Mouse (Mus musculus) cerebellum, adult 9-10 months (tissue): ENCODE data around the gene Srrm1.
A peak's percentile ranks its signal among the peaks of the same experiment; 100 is the strongest.

ENCODE experiments used
- DNase-seq: peaks from one replicate; pipeline ENCODE4 v3.0.0; 2022

The Srrm1 gene

DNA sequence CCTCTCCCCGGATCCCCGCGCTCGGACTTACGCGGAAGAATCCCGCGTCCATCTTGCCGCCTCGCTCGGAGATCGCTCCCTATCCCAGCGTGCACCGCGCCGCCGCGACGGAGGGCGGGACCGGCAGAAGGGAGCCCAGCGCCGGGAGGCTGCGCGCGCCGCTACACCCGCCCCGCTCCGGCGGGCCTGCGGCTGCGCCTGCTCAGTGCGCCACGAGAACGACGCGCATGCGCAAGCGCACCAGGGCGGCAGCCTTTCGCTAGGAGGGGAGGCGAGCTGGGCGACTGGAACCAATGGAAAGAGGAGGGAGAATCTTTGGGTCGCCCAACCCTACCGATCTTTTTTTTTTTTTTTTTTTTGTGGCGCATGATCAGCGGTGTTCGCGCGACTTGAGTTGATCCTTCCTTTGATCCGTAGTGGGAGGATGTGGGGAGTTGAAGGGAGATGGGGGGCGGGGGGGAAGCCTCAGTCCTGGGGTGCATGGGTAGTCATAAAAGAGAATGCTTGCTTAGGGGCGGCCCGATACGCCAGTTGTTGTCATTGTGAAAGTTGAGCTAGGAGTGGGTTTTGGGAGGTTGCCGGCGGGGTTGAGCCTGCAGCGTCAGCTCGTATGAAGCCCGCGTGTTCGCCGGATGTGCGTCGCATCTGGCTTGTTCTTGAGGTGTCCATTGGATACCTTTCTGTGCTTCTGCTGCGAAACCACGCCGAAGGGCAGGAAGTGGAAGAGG is at the start of gene Srrm1:
Srrm1 (minus strand) TSS at position 256 of the 728 bp plus-strand sequence.
- DNase-seq, result peak; percentile 98

DNA sequence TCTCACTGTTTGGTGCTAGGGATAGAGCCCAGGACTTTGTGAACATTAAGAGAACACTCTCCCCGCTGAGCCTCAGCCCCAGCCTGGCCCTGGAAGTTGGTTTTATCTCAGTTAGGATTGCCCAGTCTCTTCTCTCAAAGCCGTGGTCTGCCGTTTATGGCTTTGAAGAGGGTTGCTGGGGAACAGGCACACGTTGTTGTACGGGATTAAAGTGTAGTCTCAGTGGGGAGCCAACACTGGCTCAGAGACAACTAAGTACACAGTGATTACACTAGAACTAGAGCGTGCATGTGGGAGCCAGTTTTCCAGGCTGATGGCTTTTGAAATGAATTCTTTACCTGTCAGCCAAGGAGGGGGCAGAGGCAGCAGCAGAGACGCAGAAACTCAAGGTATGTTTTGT is 48.8 kb upstream of the Srrm1 start:
- no peak for DNase-seq

DNA sequence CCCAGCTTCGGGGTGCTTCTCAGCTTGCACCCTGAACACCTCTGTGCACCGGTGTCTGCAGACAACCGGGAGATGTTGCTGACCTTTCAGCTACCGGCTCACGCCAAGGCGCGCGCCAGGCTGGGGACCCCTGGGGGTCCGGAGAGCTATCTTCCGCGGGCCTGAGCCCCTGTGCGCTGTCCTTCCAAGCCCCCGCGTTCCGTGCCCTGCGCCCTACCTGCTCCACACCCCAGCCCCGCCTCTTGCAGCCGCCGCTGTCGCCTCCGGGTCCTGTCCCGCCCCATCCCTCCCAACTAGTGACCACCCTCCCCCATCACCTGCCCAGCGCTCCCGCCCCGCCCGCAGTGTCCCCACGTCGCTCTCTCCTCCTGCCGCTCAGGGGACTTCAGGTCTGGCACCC is 44.9 kb upstream of the Srrm1 start, which contains the start of gene Ncmap:
Ncmap (minus strand) TSS at position 237 of the 400 bp plus-strand sequence.
- no peak for DNase-seq

DNA sequence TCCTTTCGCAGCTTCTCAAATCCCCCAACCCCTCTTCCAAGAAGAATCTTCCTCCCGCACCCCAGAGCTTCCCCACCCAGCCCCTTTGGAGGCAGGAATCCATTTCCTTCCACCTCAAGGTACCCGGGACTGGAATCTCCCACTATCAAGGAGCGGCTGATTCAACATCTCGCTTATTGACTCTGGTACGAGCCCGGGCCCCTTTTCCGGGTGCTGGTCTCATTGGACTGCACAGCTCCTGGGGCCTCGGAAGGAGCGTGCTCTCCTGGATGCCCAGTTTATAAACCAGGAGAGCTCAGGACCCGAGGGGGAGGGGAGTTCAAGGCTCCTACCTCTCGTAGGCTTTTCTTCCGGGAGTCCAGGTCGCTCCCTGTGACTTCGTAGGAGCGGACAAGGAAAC is 44.4 kb upstream of the Srrm1 start:
- DNase-seq, result no peak

DNA sequence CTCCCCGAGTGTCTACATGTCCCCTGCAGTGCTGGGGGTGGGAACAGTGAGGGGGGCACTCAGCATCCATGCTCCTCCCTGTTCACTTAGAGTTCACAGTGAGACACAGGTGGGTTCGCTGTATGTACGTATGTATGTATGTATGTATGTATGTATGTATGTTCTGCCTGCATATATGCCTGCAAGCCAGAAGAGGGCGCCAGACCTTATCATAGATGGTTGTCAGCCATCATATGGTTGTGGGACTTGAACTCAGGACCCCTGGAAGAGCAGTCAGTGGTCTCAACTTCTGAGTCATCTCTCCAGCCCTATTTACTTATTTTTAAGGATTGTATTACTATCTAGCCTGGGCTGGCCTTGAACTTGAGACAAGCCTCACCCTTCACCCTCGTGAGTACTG is 43.2 kb upstream of the Srrm1 start:
- DNase-seq, result no peak

DNA sequence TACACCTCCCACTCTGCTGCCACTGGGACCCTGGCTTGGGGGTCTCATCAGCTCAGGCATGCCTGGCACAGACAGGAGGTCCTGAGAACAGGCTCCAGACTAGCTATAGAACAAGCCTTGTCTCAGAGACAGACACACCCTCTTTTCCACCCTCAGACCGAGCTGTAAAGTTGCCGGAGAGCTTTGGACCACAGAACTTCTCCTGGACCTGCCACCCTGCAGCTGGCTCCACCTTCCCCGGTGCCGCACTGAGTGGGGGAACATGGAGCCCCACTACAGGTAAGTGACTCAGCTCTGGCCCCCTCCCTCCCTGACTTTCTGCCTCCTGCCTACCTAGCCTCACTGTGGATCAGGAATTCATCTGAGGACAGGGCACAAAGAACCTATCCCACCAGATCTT is 42.3 kb upstream of the Srrm1 start:
- DNase-seq, result no peak

DNA sequence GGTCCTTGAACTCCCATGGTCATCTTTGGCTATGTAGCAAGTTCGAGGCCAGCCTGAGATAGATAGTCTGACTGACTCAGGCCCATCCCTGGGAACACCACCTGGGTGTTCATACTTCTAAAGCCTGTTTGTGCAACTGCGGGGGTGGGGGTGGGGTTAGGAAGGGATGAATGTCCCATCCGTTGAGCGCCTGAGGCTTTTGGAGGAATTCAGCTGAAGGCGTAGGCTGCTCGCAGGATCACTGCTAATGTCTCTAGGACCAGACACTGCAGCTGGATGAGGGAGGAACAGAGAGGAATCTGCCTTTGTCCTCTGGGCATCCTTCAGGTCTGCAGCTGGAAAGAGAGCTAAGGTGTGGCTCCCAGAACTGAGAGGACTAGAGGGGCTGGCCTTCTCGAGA is 41.5 kb upstream of the Srrm1 start:
- DNase-seq, result no peak

DNA sequence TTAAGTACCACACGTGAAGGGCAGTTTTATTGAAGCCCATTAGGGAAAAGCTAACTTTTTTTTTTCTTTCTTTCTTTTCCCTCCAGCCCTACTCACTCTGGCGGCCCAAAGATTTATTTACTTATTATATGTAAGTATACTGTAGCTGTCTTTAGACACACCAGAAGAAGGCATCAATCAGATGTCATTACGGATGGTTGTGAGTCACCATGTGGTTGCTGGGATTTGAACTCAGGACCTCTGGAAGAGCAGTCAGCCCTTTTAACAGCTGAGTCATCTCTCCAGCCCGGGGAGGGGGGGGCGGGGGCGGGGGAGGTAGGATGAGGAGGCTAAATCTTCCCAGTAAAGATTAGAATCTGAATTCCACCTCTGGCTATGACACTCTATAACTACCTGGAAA is 40.3 kb upstream of the Srrm1 start:
- DNase-seq, result no peak

DNA sequence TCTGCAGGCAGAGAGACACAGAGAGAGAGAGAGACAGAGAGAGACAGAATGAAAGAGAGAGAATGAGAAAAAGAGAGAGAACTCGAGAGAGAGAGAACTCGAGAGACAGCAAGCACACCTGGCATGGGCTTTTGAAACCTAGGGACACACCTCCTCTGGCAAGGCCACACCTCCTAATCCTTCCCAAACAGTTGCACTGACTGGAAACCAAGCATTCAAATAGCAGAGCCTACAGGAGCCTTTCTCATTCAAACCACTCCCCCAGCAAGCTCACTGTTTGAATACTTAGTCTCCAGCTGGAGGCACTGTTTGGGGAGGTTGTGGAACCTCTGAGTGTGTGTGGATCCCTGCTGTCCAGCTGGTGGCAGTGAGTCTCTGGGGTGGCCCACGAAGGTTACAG is 39.7 kb upstream of the Srrm1 start:
- DNase-seq, result no peak

DNA sequence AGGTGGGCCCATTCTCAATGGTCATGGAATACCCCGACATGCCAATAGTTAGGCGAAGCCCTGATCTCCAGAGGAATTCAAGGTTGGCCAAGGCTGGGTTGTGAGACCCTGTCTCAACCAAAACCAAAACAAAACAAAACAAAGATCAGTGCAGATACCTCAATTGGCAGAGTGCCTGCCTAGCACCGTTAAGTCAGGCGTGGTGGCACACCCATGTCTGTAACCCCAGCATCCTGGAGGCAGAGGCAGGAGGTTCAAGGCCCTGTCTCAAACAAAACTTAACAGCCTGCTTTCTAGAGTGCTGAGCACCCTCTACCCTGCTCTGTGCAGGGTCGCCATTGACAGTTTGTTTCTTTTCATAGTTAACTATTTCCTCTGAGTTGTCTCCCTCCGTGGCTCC is 37.9 kb upstream of the Srrm1 start:
- no peak for DNase-seq

DNA sequence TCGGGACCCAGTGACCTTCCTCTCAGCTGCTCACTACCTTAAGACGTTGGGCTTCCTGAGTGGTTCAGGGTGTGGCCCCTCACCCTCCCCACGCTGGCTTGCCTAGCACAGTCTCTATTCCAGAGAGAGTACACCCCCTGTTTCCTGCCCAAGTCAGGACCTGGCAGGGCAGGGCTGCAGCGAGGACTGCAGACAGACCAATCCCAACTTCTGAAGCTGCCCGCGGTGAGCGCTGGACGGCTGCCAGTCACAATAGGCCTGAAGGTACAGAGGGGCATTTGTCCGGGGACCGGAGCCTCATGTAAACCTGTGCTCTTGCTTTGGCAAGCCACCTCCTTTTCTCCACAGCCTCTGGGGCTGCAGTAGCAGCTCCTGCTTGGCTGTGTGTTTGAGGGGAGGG is 32.5 kb upstream of the Srrm1 start:
- no peak for DNase-seq

DNA sequence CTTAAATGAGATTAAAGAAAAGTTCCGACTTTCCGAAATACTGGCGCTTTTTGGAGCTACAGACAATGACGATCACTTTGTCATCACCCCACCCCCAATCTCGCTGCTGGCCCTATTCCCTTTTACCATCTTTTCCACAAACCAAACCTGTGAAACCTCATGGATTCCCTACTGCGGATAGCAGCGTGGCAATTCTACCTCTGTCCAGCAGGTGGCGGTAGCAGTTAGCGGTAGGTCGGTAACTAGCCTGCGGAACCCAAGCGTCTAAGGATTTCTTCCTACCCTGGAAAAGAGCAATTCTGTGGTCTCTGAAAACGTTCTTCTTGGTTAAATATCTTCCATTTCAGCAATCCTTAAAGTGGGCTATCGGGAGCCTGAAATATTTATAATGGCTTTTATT is 29.2 kb upstream of the Srrm1 start:
- DNase-seq, result peak; percentile 75

DNA sequence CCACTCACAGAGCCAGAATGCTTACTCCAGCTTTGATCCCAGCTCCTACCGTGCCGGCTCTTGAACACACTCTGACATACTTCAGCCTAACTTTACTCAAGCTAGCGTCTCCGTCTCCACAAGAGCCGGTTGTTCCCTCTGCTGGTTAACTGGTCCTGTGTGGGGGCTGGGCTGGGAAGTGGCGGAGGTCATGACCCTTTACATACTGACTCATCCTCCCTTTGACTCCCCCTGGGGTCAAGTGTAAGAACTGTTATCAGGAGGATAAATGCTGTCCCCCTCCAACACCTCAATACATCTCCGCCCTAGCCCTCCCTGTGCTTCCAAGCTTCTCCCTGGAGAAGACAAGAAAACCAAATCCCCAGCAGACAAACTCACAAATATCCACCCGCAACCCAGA is 28.2 kb upstream of the Srrm1 start:
- DNase-seq, result no peak

DNA sequence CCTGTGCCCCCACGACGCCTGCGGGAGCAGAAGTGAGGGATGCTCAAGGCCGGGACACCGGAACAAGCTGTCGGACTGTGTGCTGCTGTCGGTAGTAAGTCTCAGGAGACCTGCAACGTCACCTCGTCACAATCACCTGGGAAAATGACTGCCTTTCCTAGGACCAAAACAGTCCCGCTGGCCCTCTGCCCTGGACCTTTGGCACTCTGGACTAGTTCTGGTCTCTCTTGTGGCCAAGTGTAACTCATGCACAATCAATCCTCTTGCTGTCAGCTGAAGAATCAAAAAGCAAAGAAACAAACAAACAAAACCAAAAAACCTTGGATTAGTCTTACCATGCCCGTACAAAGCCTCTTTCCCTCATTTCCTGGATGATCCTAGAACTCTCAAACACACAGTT is 24.1 kb upstream of the Srrm1 start:
- DNase-seq, result no peak

DNA sequence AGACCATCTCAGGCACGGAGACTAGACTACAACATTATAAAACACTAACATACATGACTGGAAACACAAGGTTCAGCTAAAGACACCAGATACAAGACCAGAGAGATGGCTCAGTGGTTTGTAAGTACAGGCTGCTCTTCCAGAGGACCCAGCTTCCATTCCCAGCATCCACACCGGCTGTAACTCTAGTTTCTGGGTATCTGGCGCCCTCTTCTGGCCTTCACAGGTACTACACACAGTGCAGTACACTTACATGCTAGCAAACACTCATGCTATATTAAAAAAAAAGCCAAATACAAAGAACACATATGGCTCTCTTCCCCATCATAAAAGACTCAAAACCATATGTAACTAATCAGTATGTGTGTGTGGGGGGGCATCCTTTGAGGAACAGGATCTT is 22.3 kb upstream of the Srrm1 start:
- no peak for DNase-seq

DNA sequence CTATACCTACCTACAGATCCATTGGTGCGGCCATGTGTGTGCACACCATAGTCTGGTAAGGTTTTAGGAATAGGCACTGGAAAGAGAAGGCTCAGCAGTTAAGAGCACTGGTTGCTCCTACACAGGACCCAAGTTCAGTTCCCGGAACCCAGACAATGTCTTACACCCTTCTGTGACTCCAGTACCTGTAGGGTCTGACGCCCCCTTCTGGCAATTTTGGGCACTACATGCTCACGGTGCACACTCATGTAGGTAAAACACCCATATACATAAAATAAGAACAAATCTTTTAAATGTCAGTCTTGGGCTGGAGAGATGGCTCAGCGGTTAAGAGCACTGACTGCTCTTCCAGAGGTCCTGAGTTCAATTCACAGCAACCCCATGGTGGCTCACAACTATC is 20.2 kb upstream of the Srrm1 start:
- DNase-seq, result no peak

DNA sequence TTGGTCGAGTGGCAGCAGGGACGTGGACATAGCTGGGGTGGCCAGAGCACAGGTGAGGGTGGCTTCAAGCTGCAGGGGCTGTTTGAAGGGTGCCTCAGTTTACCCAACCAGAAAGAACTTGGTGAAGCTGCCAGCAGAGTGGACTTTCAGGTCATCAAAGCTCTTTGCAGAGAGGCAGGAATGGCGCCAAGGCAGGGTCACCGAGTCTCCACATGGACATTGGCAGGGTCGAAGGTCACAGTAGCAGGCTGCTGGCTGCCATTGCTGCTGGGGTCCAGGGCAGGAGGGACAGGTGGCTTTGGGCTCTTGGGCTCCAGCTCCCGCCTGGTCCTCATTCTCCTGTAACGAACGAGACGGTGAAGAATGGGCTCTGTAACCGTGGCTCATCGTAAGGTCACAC is 17.3 kb upstream of the Srrm1 start:
- DNase-seq, result no peak

DNA sequence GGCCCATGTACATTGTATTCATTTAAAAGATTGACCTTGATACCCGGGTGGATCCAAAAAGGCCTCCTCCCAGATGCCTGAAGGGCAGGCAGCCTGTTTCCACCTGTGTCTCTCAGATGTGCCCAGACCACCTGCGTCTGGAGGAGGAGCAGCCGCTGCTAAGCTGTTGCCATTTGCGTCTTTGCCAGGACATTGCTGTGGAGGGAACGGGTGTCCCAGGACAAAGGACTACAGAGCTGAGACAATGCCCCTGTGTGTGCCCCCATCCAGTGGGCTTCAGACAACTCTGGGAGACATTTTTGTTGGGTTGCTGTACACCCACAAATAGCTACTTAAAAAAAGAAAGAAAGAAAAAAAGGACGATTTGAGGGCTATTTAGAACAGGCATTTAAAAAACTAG is 9.7 kb upstream of the Srrm1 start:
- DNase-seq, result no peak

DNA sequence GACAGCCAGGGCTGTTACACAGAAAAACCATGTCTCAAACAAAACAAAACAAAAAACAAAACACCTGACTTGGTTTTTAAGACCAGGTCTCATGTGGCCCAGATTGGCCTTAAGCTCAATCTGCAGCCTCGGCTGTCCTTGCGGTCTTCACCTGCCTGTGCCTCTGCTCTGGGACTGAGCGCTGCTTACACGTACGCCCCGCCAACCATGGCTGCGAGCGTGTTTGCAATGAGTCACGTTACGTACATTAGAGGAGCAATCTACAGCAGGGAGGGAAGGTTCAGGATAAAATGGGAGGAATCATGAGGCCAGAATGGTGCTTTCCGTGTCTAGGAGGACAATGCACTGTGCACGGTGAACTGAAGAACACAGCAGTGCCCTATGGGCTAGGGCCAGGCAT is 8.6 kb upstream of the Srrm1 start:
- no peak for DNase-seq

DNA sequence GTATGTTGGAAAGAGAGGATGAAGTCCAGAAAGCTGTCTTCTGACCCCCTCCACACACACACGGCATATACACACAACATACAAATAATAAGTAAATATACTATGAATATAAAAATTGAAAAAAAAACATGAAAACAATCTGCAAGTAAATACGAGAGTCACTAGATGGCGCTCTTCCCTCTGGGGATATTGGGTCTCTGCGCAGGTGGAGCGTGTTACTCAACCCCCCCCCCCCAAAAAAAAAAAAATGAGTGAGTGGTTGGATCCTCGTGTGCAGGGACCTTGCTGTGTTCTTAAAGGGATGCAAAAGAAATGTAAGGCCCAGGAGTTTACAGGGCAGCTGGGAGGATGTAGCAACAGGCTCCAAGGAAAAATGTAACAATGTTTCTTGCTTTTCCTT is 5.6 kb upstream of the Srrm1 start:
- DNase-seq, result peak; percentile 53

DNA sequence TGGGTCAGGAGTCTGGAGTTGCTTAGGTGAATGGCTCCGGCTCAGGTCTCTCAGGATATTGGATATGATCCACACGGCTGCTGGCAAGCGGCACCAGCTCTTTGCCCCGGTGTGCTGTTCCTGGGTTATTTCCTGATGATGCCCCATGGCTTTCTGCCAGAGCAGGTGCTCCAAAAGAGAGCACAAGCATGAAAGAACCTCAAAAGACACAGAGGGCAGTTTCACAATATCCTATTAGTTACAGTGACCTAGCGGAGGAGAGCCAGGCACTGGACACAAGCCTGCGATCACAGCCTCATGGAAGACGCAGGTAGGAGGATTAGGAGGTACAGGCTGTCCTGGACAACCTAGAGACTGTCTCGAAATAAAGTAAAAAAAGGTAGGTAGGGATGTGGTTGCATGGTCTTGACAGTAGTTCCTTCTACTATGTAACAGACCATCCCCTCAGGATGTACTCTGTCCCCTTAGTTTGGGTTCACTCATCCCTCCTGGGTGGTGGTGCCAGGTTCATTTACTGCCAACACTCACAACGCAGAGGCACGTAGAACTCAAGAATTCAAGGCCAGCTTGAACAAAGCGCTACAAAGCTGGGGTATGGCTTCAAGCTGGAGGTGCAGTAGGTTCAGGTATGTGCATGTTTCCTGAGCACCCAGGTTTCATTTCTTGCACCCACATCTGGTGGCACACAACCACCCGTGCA is 4.2 kb upstream of the Srrm1 start:
- peak; percentile 18 for DNase-seq

DNA sequence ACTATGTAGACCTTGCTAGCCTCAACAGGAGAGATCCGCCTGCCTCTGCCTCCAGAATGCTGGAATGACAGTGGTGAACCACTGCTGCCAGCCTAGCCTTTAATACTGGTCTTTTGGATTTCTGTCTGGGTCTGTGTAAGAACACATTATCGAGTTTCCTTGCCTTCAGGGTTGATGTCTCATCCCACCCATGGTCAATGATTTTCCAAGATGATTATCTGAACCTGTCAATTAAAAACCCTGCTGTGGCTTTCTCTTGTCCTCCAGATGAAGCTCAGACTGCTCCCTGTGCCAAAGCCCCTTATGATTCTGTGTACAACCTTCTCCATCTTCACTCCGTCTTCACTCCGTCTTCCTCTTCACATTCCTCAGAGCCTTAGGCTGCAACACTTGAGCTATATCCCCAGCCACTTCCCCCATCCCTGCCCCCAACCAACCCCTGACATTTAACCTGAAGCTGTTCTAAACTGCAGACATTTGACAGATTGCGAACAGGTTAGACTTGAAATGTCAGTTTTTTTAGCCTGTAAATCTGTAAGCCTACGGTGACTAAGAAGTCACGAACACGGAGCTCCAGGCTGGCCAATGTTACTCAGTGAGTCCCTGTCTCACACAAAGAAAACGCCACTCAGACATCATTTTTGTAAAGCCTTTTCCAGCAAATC is 2.9 kb upstream of the Srrm1 start:
- peak; percentile 16 for DNase-seq

DNA sequence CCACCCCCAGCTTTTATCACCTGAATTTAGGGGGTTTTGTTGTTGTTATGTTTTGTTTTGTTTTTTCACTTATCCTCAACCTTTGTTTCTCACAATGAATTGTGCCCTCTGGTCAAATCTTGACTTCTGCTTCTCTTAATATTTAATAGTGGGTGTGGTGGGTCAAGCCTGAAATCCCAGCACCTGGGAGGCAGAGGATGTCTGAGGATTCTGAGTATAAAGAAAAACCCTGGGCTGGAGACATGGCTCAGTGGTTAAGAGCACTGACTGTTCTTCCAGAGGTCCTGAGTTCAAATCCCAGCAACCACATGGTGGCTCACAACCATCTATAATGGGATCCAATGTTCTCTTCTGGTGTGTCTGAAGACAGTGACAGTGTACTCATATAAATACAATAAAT is 1.6 kb upstream of the Srrm1 start:
- DNase-seq, result peak; percentile 28

DNA sequence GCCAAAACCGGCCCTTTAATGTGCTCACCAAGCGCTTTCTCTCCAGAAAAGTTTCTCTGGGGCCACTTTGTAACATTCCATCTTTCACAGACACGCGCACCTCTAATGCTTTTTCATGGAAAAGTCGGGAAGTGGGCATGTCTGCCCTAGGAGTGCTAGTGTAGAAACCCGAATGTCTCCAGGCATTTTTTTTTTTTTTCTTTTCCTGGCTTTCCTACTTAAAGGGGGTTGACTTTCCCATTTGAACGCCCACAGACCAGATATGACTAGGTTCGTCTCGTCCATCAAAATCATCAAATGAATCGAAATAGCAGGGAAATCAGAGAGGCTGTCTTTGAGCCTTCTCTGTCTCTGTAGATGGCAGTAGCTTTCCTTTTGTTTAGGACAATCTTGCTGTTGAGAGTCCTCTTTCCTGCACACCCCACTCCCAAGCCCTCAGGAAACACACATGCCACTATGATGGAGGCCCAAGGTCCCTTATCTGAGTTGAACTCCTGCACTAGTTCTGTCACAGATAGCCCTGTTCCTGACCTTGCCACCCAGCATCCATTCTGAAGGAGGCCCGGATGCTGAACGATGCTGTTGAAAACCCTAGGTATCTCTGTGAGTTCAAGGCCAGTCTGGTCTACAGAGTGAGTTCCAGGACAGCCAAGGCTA is 801 bp upstream of the Srrm1 start:
- peak; percentile 51 for DNase-seq
